Comparison of ENCODE assay signal across 9 mouse cellular contexts in the genomic region with DNA sequence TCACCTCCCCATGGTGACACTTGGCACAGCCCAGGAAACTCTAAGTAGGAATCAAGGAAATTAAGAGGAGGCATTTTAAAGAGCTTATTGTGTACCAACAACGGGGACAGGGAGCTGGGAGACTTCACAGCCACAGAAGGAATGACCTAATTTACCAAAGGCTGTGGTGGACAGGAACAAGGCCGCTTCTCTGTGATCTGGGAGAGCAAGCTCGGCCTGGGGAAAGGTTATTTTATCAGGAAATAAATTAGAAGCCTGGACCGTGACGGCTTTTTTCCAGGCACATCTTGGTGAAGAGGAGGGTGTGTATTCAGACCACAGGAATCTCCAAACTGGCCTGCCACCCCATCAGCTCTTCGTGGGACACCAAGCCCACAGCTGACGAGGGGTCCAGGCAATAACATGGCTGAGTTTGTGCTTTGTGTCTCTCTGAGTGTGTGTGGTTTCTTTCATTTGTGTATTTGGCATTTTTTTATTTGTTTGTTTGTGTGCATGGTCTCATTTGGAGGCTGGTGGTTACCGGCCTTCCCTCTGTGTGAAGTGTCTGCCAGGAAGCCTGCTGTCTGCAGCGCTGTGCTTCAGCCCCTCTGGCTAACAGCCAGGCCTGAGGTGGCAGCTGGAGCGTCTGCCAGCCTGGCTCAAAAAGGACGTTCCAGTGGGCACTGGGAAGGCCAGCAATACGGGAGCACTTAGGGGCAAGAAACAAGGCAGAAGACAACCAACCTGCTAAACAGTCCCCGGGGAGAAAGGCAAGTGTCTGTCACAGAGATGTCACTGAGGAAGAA.
A peak's percentile ranks its signal among the peaks of the same experiment; 100 is the strongest.
DNase-seq lines count a peak whose midpoint lies in the region; ATAC-seq lines count a peak whose summit lies in the region.
"Had no signal": no experiment of that assay in that cellular context is flagged by ENCODE, and none has a peak within 500 bp of the region (broad histone marks: within the 10 kb centered on the region; RNA-seq: fewer than 3 reads in every experiment).

No protein-coding gene starts in this region.

- ATAC-seq in kidney, embryonic 14.5 days (ENCODE audit: low FRiP score, low TSS enrichment) = no peak
- ATAC-seq in embryonic facial prominence, embryonic 14.5 days (ENCODE audit: low read depth) = peak; percentile 70
- ATAC-seq in monocyte, adult 5-6 weeks (replicated peaks; ENCODE audit: insufficient number of reproducible peaks, low FRiP score, low TSS enrichment, poor library complexity, severe bottlenecking) = no peak

- no peak overlapping the region for H3K4me3 ChIP-seq in kidney, embryonic 14.5 days (ENCODE audit: low read length)
- H3K4me3 ChIP-seq in embryonic facial prominence, embryonic 14.5 days (ENCODE audit: low read depth, low read length) = no peak overlapping the region
- H3K4me3 ChIP-seq: megakaryocyte, embryonic 14.5 days had no signal

- H3K4me2 ChIP-seq in kidney, embryonic 14.5 days (replicated peaks; ENCODE audit: low read depth, low read length) = no peak overlapping the region
- H3K4me2 ChIP-seq in embryonic facial prominence, embryonic 14.5 days (ENCODE audit: low read depth, low read length) = no peak overlapping the region

- no peaks in the 10 kb centered on the region for H3K27me3 ChIP-seq in kidney, embryonic 14.5 days (ENCODE audit: control insufficient read depth, insufficient read depth, low read length)
- H3K27me3 ChIP-seq in embryonic facial prominence, embryonic 14.5 days (replicated peaks; ENCODE audit: control insufficient read depth, insufficient read depth, low read length) = no peaks in the 10 kb centered on the region

- H3K27ac ChIP-seq in kidney, embryonic 14.5 days (ENCODE audit: low read depth, low read length) = no peak overlapping the region
- H3K27ac ChIP-seq in embryonic facial prominence, embryonic 14.5 days (replicated peaks; ENCODE audit: low read depth, low read length) = no peak overlapping the region; the same call in 1 of the 2 replicates

- DNase-seq in kidney, adult 18-20 months = peak; percentile 24
- peak; percentile 74 for DNase-seq in embryonic facial prominence, embryonic 14.5 days (ENCODE audit: low spot score)
- DNase-seq in heart, adult 8-10 months (ENCODE audit: low spot score) = peak; percentile 65
- peak; percentile 57 for DNase-seq in kidney, postnatal 10 days
- DNase-seq in lung, postnatal 14 days = peak; percentile 25
- DNase-seq in right cerebral cortex, postnatal 25 days = peak; percentile 40

- no peak overlapping the region for H3K9ac ChIP-seq in kidney, embryonic 14.5 days (ENCODE audit: low read depth, low read length)
- H3K9ac ChIP-seq in embryonic facial prominence, embryonic 14.5 days (ENCODE audit: low read depth, low read length) = no peak overlapping the region

- 37% methylated on average over 13 of the region's 13 CpGs for WGBS in kidney, embryonic 14.5 days
- 27% methylated on average over 13 of the region's 13 CpGs for WGBS in embryonic facial prominence, embryonic 14.5 days

- no peaks in the 10 kb centered on the region for H3K9me3 ChIP-seq in kidney, embryonic 14.5 days (ENCODE audit: control insufficient read depth, low read length)
- H3K9me3 ChIP-seq in embryonic facial prominence, embryonic 14.5 days (ENCODE audit: control insufficient read depth, low read length) = no peaks in the 10 kb centered on the region
- H3K9me3 ChIP-seq: megakaryocyte, embryonic 14.5 days had no signal

- H3K4me1 ChIP-seq in kidney, embryonic 14.5 days (ENCODE audit: control insufficient read depth, insufficient read depth, low read length) = no peaks in the 10 kb centered on the region
- peaks cover 7% of the 10 kb centered on the region for H3K4me1 ChIP-seq in embryonic facial prominence, embryonic 14.5 days (ENCODE audit: control insufficient read depth, insufficient read depth, low read length)

- H3K36me3 ChIP-seq in kidney, embryonic 14.5 days (ENCODE audit: control insufficient read depth, insufficient read depth, low read length) = no peaks in the 10 kb centered on the region
- no peaks in the 10 kb centered on the region for H3K36me3 ChIP-seq in embryonic facial prominence, embryonic 14.5 days (ENCODE audit: control insufficient read depth, insufficient read depth, low read length)

Comparison
In these comparisons a context has a peak if more than half of its experiments do, and no peak if none do; other contexts are left out.
1. DNase-seq: peak in every context shown above with its lines; median percentile 74 in embryonic facial prominence, embryonic 14.5 days; 65 in heart, adult 8-10 months; 57 in kidney, postnatal 10 days; 40 in right cerebral cortex, postnatal 25 days; 25 in lung, postnatal 14 days; 24 in kidney, adult 18-20 months.